Mouse (Mus musculus) bone marrow macrophage, adult 2 months (primary cell): ENCODE measurements around the gene Pheta1.

Experiments used
- CTCF ChIP-seq: IDR thresholded peaks from 2 replicates; pipeline ENCODE4 v1.5.1; 2012; ENCODE audit warnings: low read depth, mild to moderate bottlenecking, low read length, moderate library complexity
- POLR2A ChIP-seq: IDR thresholded peaks from 2 replicates; pipeline ENCODE4 v1.6.1; 2012; ENCODE audit warnings: mild to moderate bottlenecking, low read depth, low read length, borderline replicate concordance

DNA sequence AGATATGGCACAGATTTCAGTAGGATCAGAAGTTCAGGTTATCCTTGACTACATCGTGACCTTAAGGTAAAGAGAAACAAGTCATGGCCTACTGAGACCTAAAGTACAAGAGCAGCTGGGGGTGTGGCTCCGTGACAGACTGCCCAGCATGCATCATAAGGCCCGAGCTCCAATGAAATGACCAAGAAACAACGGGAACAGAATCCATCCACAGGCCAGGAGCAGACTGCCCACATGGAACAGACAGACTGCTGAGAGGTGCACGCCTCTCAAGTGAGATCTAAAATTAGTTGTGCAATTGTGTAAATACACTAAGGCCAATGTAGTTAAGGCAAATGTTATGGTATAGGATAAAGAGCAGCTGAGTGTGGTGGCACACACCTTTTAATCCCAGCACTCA lies 27.2 kb upstream of the Pheta1 start:
- TF ChIP-seq POLR2A (no peak), CTCF (no peak)
